Mouse (Mus musculus) intestine, embryonic 15.5 days (tissue): ENCODE results near the gene Rdh19. TPM values are rescaled to one million over a fixed set of nuclear protein-coding genes. Genes with fewer than 3 reads are reported as not detected.
"Not testable (repeated sequence)": the region's sequence is repeated elsewhere in the genome, so short reads cannot be mapped to it uniquely, and the experiment has no call there.

Experiments
- ATAC-seq: fragments of 200-750 bp; cut with Nextera tagmentation; 2 replicates; pipeline ENCODE4 v1.8.0; 2017; ENCODE audit warnings: moderate TSS enrichment, moderate library complexity
- H3K27ac ChIP-seq: fragments of 300-500 bp; sonication (generic); 2 replicates; pipeline ENCODE4 v1.5.1; 2015; ENCODE audit warnings: mild to moderate bottlenecking, inconsistent platforms
- H3K27me3 ChIP-seq: fragments of 300-500 bp; sonication (generic); replicated peaks from 2 replicates; pipeline ENCODE4 v1.6.1; 2015; ENCODE audit warnings: inconsistent platforms
- H3K36me3 ChIP-seq: fragments of 300-500 bp; sonication (generic); 2 replicates; pipeline ENCODE4 v1.6.1; 2015; ENCODE audit warnings: inconsistent platforms
- H3K4me1 ChIP-seq: fragments of 300-500 bp; sonication (generic); replicated peaks from 2 replicates; pipeline ENCODE4 v1.6.1; 2015; ENCODE audit warnings: inconsistent platforms
- H3K4me2 ChIP-seq: fragments of 300-500 bp; sonication (generic); replicated peaks from 2 replicates; pipeline ENCODE4 v1.6.1; 2015; ENCODE audit warnings: mild to moderate bottlenecking, inconsistent platforms
- H3K4me3 ChIP-seq: fragments of 300-500 bp; sonication (generic); replicated peaks from 2 replicates; pipeline ENCODE4 v1.5.1; 2015; ENCODE audit warnings: inconsistent platforms
- H3K9ac ChIP-seq: fragments of 300-500 bp; sonication (generic); 2 replicates; pipeline ENCODE4 v1.6.1; 2015; ENCODE audit warnings: inconsistent platforms
- H3K9me3 ChIP-seq: fragments of 300-500 bp; sonication (generic); 2 replicates; pipeline ENCODE4 v1.6.1; 2016; ENCODE audit warnings: inconsistent platforms
- WGBS: fragments of 180-500 bp; shearing (Covaris S2); methylation state at CpG from one replicate; pipeline ENCODE4 v1.1.7; 2015; 5-methylcytosine and 5-hydroxymethylcytosine counted together
- polyA plus RNA-seq: library from polyadenylated mRNA; unstranded; fragments of >200 nt; fragmentation: Nextera tagmentation; extraction: Ambion mirVana; gene quantifications from 2 replicates; pipeline ENCODE4 v1.2.1, GENCODE M21; 2015

The Rdh19 gene
- polyA plus RNA-seq: not detected in 2 replicates

DNA sequence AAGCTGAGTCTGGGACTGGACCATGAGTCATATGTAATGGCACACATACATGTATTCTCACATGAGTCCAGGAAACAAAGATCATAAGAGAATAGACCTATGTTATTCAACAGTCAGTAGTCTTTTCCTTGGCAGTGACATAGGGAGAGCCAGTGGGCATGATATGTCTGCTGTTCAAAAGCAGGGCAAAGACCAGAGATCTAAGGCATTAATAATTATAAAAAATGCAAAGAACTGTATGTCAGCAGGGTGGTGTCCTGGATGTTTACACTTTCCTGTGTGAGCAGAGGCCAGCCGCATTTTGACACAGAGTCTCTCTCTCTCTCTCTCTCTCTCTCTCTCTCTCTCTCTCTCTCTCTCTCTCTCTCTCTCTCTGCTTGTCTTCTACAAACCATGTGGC, at the start of gene Rdh19:
Rdh19 (plus strand) TSS at position 301 of the 400 bp plus-strand sequence.
- no peaks in the 10 kb centered on the region for H3K9me3 ChIP-seq
- no peak within 1 kb of the TSS for H3K27ac ChIP-seq
- no peaks in the 10 kb centered on the region for H3K4me1 ChIP-seq
- no peaks in the 10 kb centered on the region for H3K27me3 ChIP-seq
- no peaks in the 10 kb centered on the region for H3K36me3 ChIP-seq
- ATAC-seq: no peak
- 42% methylated on average over 1 of the region's 1 CpGs for WGBS
- H3K9ac ChIP-seq: no peak within 1 kb of the TSS
- H3K4me3 ChIP-seq: no peak within 1 kb of the TSS
- H3K4me2 ChIP-seq: no peak within 1 kb of the TSS

DNA sequence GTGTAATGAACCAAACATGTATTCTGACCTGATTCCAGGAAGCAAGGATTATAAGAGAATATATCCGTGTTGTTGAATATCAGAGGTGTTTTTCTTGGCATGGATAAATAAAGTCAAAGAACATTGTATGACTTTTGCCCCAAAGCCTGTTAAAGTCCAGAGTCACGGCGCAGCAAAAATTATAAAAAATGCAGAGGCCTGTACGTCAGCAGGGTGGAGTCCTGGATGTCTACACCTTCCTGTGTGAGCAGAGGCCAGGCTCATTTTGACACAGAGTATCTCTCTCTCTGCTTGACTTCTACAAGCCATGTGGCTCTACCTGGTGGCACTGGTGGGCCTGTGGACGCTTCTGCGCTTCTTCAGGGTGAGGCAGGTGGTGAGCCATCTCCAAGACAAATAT, 48.8 kb upstream of the Rdh19 start, which contains the start of gene Rdh16:
Rdh16 (plus strand) TSS at position 262 of the 400 bp plus-strand sequence.
- no peaks in the 10 kb centered on the region for H3K27me3 ChIP-seq
- no peak within 1 kb of the TSS for H3K27ac ChIP-seq
- H3K36me3 ChIP-seq: no peaks in the 10 kb centered on the region
- H3K9ac ChIP-seq: no peak within 1 kb of the TSS
- no peak within 1 kb of the TSS for H3K4me2 ChIP-seq
- WGBS: 84% methylated on average over 6 of the region's 6 CpGs
- no peaks in the 10 kb centered on the region for H3K4me1 ChIP-seq
- ATAC-seq: no peak
- H3K4me3 ChIP-seq: no peak within 1 kb of the TSS
- H3K9me3 ChIP-seq: no peaks in the 10 kb centered on the region

DNA sequence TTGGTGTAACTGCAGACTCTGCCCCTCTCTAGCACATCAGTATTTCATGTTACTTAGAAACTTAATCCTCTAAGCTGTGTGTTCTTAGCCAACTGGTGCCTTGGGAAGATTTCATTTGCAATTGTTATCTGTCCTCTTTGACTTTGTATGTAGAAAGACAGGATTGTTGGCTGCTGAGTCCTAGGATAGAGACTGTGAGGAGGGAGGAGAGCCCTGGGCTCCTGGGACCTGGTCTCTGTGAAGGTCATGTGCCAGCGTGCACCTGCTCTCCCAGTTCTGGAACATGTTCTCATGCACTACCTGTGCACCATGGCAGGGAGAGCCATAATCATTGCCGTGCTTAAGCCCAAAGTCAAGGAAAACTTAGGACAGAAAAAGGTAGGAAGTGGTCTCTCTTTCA, 48.1 kb upstream of the Rdh19 start:
- Histone ChIP-seq H3K4me2 (no peak overlapping the region), H3K9ac (no peak overlapping the region), H3K9me3 (no peaks in the 10 kb centered on the region), H3K4me3 (no peak overlapping the region), H3K27ac (no peak overlapping the region), H3K36me3 (no peaks in the 10 kb centered on the region), H3K4me1 (no peaks in the 10 kb centered on the region), H3K27me3 (no peaks in the 10 kb centered on the region)
- 83% methylated on average over 2 of the region's 2 CpGs for WGBS
- ATAC-seq: no peak

DNA sequence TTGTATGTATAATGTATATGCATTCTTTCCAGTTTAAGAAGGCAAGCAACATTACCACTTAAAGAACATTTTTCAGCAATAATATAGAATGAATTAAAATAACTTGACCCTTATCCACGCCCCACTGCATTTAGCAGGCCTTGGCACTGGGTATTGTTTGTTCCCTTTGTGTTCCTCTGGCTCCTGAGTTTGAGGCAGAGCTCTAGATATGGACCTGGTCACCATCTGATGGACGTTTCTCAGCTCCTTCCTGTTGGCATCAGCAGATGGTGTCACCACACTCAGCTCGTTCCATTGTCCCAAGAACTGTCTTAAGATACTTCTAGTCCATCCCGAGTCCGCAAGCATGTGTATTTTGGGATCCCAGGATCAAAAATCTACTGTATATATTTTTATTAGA, 47.5 kb upstream of the Rdh19 start:
- no peaks in the 10 kb centered on the region for H3K9me3 ChIP-seq
- no peak overlapping the region for H3K4me2 ChIP-seq
- ATAC-seq: no peak
- no peaks in the 10 kb centered on the region for H3K36me3 ChIP-seq
- no peak overlapping the region for H3K9ac ChIP-seq
- no peak overlapping the region for H3K4me3 ChIP-seq
- no peaks in the 10 kb centered on the region for H3K4me1 ChIP-seq
- WGBS: 80% methylated on average over 5 of the region's 5 CpGs
- H3K27ac ChIP-seq: no peak overlapping the region
- no peaks in the 10 kb centered on the region for H3K27me3 ChIP-seq

DNA sequence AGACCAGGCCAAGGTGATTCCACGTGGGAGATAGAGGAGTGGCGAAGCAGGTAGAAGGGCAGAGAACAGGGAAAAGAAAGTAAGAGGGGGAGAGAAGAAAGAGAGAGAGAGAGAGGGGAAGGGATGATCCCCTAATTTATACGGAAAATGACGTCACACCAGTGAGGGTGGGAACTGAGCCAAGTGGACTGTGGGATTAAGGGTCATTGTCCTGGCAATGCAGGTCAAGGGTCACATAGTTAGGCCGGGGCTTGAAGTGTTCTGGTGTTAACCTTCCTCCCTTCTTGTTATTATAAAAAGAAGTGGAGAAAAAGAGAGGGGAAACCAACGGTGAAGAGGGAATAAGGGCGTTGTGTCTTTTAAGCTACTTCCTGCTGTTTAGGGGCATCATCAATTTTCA, 45.3 kb upstream of the Rdh19 start:
- Histone ChIP-seq H3K4me1 (no peaks in the 10 kb centered on the region), H3K4me2 (no peak overlapping the region), H3K36me3 (no peaks in the 10 kb centered on the region), H3K27ac (no peak overlapping the region), H3K27me3 (no peaks in the 10 kb centered on the region), H3K9ac (no peak overlapping the region), H3K4me3 (no peak overlapping the region), H3K9me3 (no peaks in the 10 kb centered on the region)
- no peak for ATAC-seq
- 63% methylated on average over 7 of the region's 7 CpGs for WGBS

DNA sequence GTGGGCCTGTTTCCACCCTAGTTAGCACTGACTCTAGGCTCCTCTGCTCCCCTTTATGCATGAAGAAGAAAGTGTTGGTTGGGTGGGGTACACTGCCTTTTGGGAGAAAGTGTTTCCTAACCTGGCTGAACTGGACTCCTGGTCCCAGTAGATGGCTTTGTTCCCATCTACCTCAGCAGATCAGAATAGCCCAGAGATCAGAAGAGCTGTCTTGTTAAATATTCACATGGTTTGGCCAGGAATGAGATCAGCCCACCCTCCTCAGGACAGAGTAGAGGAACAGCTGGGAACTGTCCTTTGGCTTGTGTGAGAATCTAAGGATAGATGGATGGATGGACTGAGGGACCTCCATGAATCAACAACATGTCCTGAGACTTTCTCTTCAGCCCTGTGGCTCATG, 33.8 kb upstream of the Rdh19 start:
- H3K9me3 ChIP-seq: no peaks in the 10 kb centered on the region
- no peak for ATAC-seq
- H3K36me3 ChIP-seq: no peaks in the 10 kb centered on the region
- H3K27ac ChIP-seq: no peak overlapping the region
- H3K4me1 ChIP-seq: no peaks in the 10 kb centered on the region
- no peak overlapping the region for H3K4me2 ChIP-seq
- H3K9ac ChIP-seq: no peak overlapping the region
- H3K4me3 ChIP-seq: no peak overlapping the region
- no peaks in the 10 kb centered on the region for H3K27me3 ChIP-seq

DNA sequence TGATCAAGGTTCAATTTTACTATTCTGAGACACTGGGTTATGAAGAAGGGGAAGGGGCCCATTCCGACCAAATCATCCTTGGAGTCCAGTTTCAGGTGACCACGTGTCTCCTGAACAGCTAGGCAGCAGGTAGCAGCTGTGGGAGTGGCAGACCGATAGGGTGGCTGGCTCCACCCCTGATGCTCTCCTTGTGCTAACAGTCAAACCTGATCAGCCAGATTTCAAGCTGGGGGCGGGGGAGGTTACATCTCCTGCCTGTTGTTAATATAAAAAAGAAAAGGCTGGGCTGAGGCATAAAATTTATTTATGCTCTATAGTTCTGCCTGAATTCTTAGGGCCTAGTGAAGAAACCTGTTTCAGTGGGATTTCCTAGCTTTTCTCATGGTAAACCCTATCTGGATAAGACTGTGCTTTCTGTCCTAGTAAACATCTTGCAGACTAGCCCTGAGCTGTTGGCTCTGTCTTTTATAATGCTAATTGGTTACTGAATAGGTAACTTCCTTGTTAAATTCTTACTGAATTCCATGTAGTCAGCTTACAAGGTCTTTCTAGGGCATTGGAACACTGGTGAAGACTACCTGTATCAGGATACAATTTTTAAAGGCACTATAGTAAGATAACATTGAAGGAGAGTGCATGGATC, 32.3 kb upstream of the Rdh19 start:
- H3K36me3 ChIP-seq, H3K27ac ChIP-seq, H3K9me3 ChIP-seq, H3K9ac ChIP-seq, H3K4me3 ChIP-seq, H3K4me2 ChIP-seq, ATAC-seq, H3K27me3 ChIP-seq, H3K4me1 ChIP-seq: not testable (repeated sequence)
- WGBS: 67% methylated on average over 4 of the region's 4 CpGs

DNA sequence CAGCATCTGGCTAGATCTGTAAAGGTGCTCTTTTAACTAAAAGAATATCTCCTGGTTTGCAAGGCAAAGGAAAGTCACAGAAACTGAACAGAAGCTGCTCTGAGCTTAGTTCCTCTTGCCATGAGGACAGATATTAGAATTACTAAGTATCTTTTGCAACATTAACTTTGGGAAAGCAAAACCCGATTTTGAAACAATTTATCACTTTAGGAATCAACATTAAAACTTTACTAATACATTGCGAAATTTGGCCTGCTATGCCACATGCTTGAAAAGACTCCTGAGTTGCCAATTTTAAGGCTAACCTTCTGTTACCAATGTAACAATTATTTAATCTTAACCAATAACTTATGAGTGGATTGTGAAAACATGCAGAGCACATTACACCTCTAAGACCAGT, 27.9 kb upstream of the Rdh19 start:
- 89% methylated on average over 2 of the region's 2 CpGs for WGBS

DNA sequence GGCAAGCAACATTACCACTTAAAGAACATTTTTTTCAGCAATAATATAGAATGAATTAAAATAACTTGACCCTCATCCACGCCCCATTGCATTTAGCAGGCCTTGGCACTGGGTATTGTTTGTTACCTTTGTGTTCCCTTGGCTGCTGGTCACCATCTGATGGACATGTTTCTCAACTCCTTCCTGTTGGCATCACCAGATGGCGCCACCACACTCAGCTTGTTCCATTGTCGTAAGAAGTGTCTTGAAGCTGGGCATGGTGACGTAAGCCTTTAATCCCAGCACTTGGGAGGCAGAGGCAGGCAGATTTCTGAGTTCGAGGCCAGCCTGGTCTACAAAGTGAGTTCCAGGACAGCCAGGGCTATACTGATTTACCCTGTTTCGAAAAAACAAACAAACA, 24.3 kb upstream of the Rdh19 start:
- no peaks in the 10 kb centered on the region for H3K36me3 ChIP-seq
- no peaks in the 10 kb centered on the region for H3K27me3 ChIP-seq
- ATAC-seq: no peak
- H3K4me2 ChIP-seq: no peak overlapping the region
- H3K9me3 ChIP-seq: no peaks in the 10 kb centered on the region
- WGBS: 73% methylated on average over 6 of the region's 6 CpGs
- H3K4me3 ChIP-seq: no peak overlapping the region
- no peak overlapping the region for H3K27ac ChIP-seq
- no peaks in the 10 kb centered on the region for H3K4me1 ChIP-seq
- no peak overlapping the region for H3K9ac ChIP-seq

More for the DNA sequence above, 27.9 kb upstream of the Rdh19 start:
- H3K4me1 ChIP-seq, H3K9ac ChIP-seq, H3K9me3 ChIP-seq, H3K4me3 ChIP-seq, ATAC-seq, H3K36me3 ChIP-seq, H3K27ac ChIP-seq, H3K27me3 ChIP-seq, H3K4me2 ChIP-seq: not testable (repeated sequence)

DNA sequence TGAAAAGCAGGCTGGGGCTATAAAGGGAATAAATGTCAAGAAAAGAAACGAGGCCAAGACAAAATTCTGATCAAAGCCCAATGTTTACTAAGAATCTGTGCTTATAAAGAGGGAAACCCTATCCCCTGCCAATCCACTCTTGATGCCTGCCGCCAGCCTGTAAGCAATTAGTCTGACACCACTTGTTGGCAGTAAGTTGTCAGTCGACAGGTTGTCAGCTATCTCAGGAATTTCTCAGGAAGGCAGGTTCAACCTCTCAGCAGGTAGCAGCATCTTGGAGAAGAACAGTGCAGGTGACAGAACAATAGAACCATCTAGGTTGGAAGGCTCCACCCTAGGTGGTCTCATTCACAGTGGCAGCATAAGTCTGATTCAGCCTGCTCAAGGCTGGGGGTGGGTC, 20.6 kb upstream of the Rdh19 start:
- H3K4me3 ChIP-seq: no peak overlapping the region
- no peak for ATAC-seq
- H3K4me1 ChIP-seq: no peaks in the 10 kb centered on the region
- no peaks in the 10 kb centered on the region for H3K36me3 ChIP-seq
- no peak overlapping the region for H3K4me2 ChIP-seq
- no peaks in the 10 kb centered on the region for H3K9me3 ChIP-seq
- H3K9ac ChIP-seq: no peak overlapping the region
- no peaks in the 10 kb centered on the region for H3K27me3 ChIP-seq
- H3K27ac ChIP-seq: no peak overlapping the region
- WGBS: 80% methylated on average over 3 of the region's 3 CpGs

DNA sequence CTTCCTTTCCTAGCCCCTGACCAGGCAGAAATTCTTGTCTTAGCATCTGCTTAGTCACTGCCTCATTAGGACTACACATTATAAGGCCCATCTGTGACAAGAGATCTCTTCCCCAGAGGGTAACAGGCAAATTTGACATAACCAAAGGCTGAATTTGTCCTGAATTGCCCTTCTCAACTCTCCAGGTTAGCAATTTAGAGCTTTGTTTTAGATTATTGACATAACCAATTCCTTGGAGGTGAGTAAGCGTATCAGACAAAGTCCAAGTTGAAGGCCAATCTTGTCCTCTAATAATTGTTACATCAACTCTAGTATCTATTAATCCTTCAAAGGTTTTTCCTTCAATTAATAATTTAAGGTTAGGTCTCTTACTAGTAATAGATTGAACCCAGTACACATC, 15.5 kb upstream of the Rdh19 start:
- WGBS: 94% methylated on average over 1 of the region's 1 CpGs
- not testable (repeated sequence) for H3K36me3 ChIP-seq, H3K4me2 ChIP-seq, H3K27ac ChIP-seq, H3K9ac ChIP-seq, H3K9me3 ChIP-seq, H3K4me3 ChIP-seq, H3K27me3 ChIP-seq, H3K4me1 ChIP-seq, ATAC-seq

DNA sequence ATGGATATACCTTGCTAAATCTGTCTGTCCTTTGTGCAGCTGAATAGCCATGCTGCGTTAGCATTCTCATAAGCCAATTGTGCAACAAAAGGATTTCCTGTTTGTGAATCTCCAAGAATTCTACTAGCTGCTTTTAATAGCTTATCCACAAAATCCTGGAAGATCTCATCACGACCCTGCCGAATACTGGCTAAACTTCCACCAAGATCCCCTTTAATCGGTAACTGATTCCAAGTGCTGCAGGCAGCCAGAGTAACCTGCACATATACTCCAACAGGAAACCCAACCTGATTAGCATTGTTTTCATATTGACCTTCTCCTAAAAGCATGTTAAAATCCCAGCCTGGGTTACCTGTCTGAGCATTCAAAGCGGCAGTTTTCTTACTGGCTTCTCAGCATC, 14.4 kb upstream of the Rdh19 start:
- H3K4me2 ChIP-seq: no peak overlapping the region
- no peaks in the 10 kb centered on the region for H3K4me1 ChIP-seq
- no peak overlapping the region for H3K9ac ChIP-seq
- no peaks in the 10 kb centered on the region for H3K27me3 ChIP-seq
- 75% methylated on average over 5 of the region's 5 CpGs for WGBS
- no peak overlapping the region for H3K27ac ChIP-seq
- ATAC-seq: no peak
- H3K36me3 ChIP-seq: no peaks in the 10 kb centered on the region
- no peaks in the 10 kb centered on the region for H3K9me3 ChIP-seq
- H3K4me3 ChIP-seq: no peak overlapping the region

DNA sequence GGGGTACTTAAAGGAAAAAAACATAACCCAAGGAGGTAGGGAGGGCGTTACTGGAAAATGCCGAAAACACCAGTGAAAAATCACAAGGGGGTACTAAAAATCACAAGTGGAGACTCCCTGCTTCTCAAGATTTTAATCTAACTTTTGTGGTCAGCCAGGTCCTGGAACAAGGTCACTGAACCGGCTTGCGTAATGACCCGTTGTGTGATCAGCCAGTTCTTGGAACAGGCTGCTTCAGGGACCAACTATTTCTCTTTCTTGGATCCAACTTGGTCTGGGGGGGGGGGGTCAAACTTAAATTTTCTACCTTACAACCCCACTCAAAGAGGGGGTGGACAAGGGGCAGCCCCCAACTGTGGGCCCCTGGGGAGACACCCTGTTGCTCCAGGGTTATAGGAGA, 11.9 kb upstream of the Rdh19 start:
- ATAC-seq, H3K36me3 ChIP-seq, H3K9me3 ChIP-seq, H3K27ac ChIP-seq, H3K4me3 ChIP-seq, H3K9ac ChIP-seq, H3K4me2 ChIP-seq, H3K27me3 ChIP-seq, H3K4me1 ChIP-seq: not testable (repeated sequence)
- 92% methylated on average over 5 of the region's 5 CpGs for WGBS
